Mouse (Mus musculus): ENCODE measurements around the gene Selenbp1. TPM values are rescaled to one million over a fixed set of nuclear protein-coding genes. Genes with fewer than 3 reads are reported as not detected.
"Not testable (repeated sequence)": the region's sequence is repeated elsewhere in the genome, so short reads cannot be mapped to it uniquely, and the experiment has no call there.

Gene Selenbp1
- polyA plus RNA-seq, 1 experiment from 2014 or later, result 51.9 TPM

- no peak for ATAC-seq (ENCODE audit: insufficient number of reproducible peaks, low FRiP score, low TSS enrichment, low read depth)
- H3K4me1 ChIP-seq, result 0 out of 2 replicates have a peak, but pooled peaks cover 3% of the 10 kb centered on the region
- no peak overlapping the region for H3K9ac ChIP-seq
- H3K4me2 ChIP-seq, result no peak overlapping the region
- H3K27ac ChIP-seq, result no peak overlapping the region
- H3K27me3 ChIP-seq, result no peaks in the 10 kb centered on the region
- no peak overlapping the region for H3K4me3 ChIP-seq
- H3K9me3 ChIP-seq, result no peaks in the 10 kb centered on the region
- WGBS, result 45% methylated on average over 4 of the region's 4 CpGs
- H3K36me3 ChIP-seq, result no peaks in the 10 kb centered on the region
Observed at GRCm38 (mm10) chr3:94918845-94919244, 14.0 kb upstream of the Selenbp1 start.

- Histone ChIP-seq H3K4me3 (no peak overlapping the region), H3K27me3 (no peaks in the 10 kb centered on the region), H3K9me3 (no peaks in the 10 kb centered on the region), H3K4me1 (0 out of 2 replicates have a peak, but pooled peaks cover 3% of the 10 kb centered on the region), H3K27ac (no peak overlapping the region), H3K9ac (no peak overlapping the region), H3K4me2 (no peak overlapping the region), H3K36me3 (no peaks in the 10 kb centered on the region)
- 44% methylated on average over 3 of the region's 3 CpGs for WGBS
- ATAC-seq (ENCODE audit: insufficient number of reproducible peaks, low FRiP score, low TSS enrichment, low read depth), result no peak
Observed at GRCm38 (mm10) chr3:94921104-94921503, 11.8 kb upstream of the Selenbp1 start.

- ATAC-seq (ENCODE audit: insufficient number of reproducible peaks, low FRiP score, low TSS enrichment, low read depth), result no peak
- WGBS, result 12% methylated on average over 3 of the region's 3 CpGs
Observed at GRCm38 (mm10) chr3:94922333-94922732, 10.5 kb upstream of the Selenbp1 start.

GRCm38 (mm10) chr3:94924688-94925087 is 8.2 kb upstream of the Selenbp1 start:
- no peak overlapping the region for H3K4me3 ChIP-seq
- H3K4me1 ChIP-seq, result 0 out of 2 replicates have a peak, but pooled peaks cover 3% of the 10 kb centered on the region
- no peak for ATAC-seq (ENCODE audit: insufficient number of reproducible peaks, low FRiP score, low TSS enrichment, low read depth)
- H3K27me3 ChIP-seq, result no peaks in the 10 kb centered on the region
- H3K4me2 ChIP-seq, result no peak overlapping the region
- no peaks in the 10 kb centered on the region for H3K9me3 ChIP-seq
- H3K27ac ChIP-seq, result no peak overlapping the region
- WGBS, result 41% methylated on average over 8 of the region's 8 CpGs
- H3K9ac ChIP-seq, result no peak overlapping the region
- no peaks in the 10 kb centered on the region for H3K36me3 ChIP-seq

More at GRCm38 (mm10) chr3:94922333-94922732, 10.5 kb upstream of the Selenbp1 start:
- Histone ChIP-seq H3K36me3 (no peaks in the 10 kb centered on the region), H3K9ac (no peak overlapping the region), H3K4me3 (no peak overlapping the region), H3K27me3 (no peaks in the 10 kb centered on the region), H3K9me3 (no peaks in the 10 kb centered on the region), H3K27ac (no peak overlapping the region), H3K4me1 (0 out of 2 replicates have a peak, but pooled peaks cover 3% of the 10 kb centered on the region), H3K4me2 (no peak overlapping the region)

- not testable (repeated sequence) for H3K4me3 ChIP-seq; H3K27me3 ChIP-seq; H3K9me3 ChIP-seq; ATAC-seq (ENCODE audit: insufficient number of reproducible peaks, low FRiP score, low TSS enrichment, low read depth); H3K4me2 ChIP-seq; H3K36me3 ChIP-seq; H3K4me1 ChIP-seq; H3K27ac ChIP-seq; H3K9ac ChIP-seq
- 52% methylated on average over 4 of the region's 4 CpGs for WGBS
Observed at GRCm38 (mm10) chr3:94926301-94926736, 6.5 kb upstream of the Selenbp1 start.

GRCm38 (mm10) chr3:94928979-94929378 is 3.9 kb upstream of the Selenbp1 start:
- H3K4me2 ChIP-seq; H3K9me3 ChIP-seq; H3K36me3 ChIP-seq; H3K9ac ChIP-seq; H3K4me3 ChIP-seq; H3K27me3 ChIP-seq; ATAC-seq (ENCODE audit: insufficient number of reproducible peaks, low FRiP score, low TSS enrichment, low read depth); H3K27ac ChIP-seq: not testable (repeated sequence)
- 89% methylated on average over 4 of the region's 4 CpGs for WGBS
- peaks cover 11% of the 10 kb centered on the region for H3K4me1 ChIP-seq

GRCm38 (mm10) chr3:94930386-94931266 is 2.2 kb upstream of the Selenbp1 start:
- H3K36me3 ChIP-seq; H3K4me3 ChIP-seq; H3K27me3 ChIP-seq; ATAC-seq (ENCODE audit: insufficient number of reproducible peaks, low FRiP score, low TSS enrichment, low read depth); H3K9me3 ChIP-seq; H3K4me2 ChIP-seq; H3K27ac ChIP-seq; H3K9ac ChIP-seq: not testable (repeated sequence)
- 49% methylated on average over 7 of the region's 7 CpGs for WGBS
- H3K4me1 ChIP-seq, result peaks cover 11% of the 10 kb centered on the region

- ATAC-seq (ENCODE audit: insufficient number of reproducible peaks, low FRiP score, low TSS enrichment, low read depth); H3K27me3 ChIP-seq; H3K4me2 ChIP-seq; H3K9ac ChIP-seq; H3K9me3 ChIP-seq; H3K27ac ChIP-seq; H3K36me3 ChIP-seq; H3K4me3 ChIP-seq: not testable (repeated sequence)
- peaks cover 11% of the 10 kb centered on the region for H3K4me1 ChIP-seq
- WGBS, result 75% methylated on average over 10 of the region's 10 CpGs
Observed at GRCm38 (mm10) chr3:94931427-94932082, 1.3 kb upstream of the Selenbp1 start.

GRCm38 (mm10) chr3:94932279-94932678 is 577 bp upstream of the Selenbp1 start:
- not testable (repeated sequence) for H3K4me3 ChIP-seq; H3K9me3 ChIP-seq; H3K36me3 ChIP-seq; H3K27me3 ChIP-seq; H3K9ac ChIP-seq; ATAC-seq (ENCODE audit: insufficient number of reproducible peaks, low FRiP score, low TSS enrichment, low read depth)
- peaks cover 11% of the 10 kb centered on the region for H3K4me1 ChIP-seq
- 40% methylated on average over 2 of the region's 2 CpGs for WGBS
- peak overlapping the region; percentile 54; the same call in 1 of the 2 replicates for H3K4me2 ChIP-seq
- peak overlapping the region; percentile 84 for H3K27ac ChIP-seq

- H3K36me3 ChIP-seq; H3K9ac ChIP-seq; H3K27ac ChIP-seq; H3K27me3 ChIP-seq; H3K4me2 ChIP-seq; H3K9me3 ChIP-seq; ATAC-seq (ENCODE audit: insufficient number of reproducible peaks, low FRiP score, low TSS enrichment, low read depth); H3K4me3 ChIP-seq: not testable (repeated sequence)
- H3K4me1 ChIP-seq, result peaks cover 11% of the 10 kb centered on the region
- WGBS, result no CpG with 5 or more reads among the region's 2 CpGs
Observed at GRCm38 (mm10) chr3:94933604-94934003, 748 bp downstream of the Selenbp1 start.

- H3K4me1 ChIP-seq, result peaks cover 11% of the 10 kb centered on the region
- H3K9me3 ChIP-seq; H3K27me3 ChIP-seq; H3K9ac ChIP-seq; ATAC-seq (ENCODE audit: insufficient number of reproducible peaks, low FRiP score, low TSS enrichment, low read depth); H3K27ac ChIP-seq; H3K4me3 ChIP-seq; H3K4me2 ChIP-seq; H3K36me3 ChIP-seq: not testable (repeated sequence)
- 94% methylated on average over 3 of the region's 3 CpGs for WGBS
Observed at GRCm38 (mm10) chr3:94934564-94934963, 1.7 kb downstream of the Selenbp1 start.

- H3K27ac ChIP-seq; H3K4me3 ChIP-seq; H3K27me3 ChIP-seq; H3K4me2 ChIP-seq; H3K9me3 ChIP-seq; H3K9ac ChIP-seq; ATAC-seq (ENCODE audit: insufficient number of reproducible peaks, low FRiP score, low TSS enrichment, low read depth); H3K36me3 ChIP-seq: not testable (repeated sequence)
- peaks cover 11% of the 10 kb centered on the region for H3K4me1 ChIP-seq
- 85% methylated on average over 3 of the region's 3 CpGs for WGBS
Observed at GRCm38 (mm10) chr3:94935332-94935731, 2.5 kb downstream of the Selenbp1 start.
